Mouse (Mus musculus): Measurements from ENCODE around the gene Tmem52b.
"Not testable (repeated sequence)": the region's sequence is repeated elsewhere in the genome, so short reads cannot be mapped to it uniquely, and the experiment has no call there.

Tmem52b gene

DNA sequence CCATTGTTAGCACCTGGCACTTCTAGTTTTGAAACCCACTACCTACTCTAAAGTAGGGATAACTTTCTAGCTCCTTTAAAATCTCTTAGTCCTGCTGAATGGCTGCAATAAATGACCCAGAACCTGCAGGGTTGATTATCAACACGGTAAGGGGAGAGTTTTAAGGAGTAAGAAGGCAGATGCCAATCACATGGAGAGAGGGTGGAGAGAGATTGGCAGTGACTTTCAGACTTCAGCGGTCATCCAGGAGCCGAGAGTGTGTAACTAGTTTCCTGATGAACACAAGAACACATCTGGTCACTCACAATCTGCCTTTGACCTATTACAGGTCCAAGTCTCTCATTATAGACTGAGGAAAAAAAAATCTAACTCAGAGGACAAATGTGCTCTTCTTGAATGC, at the start of gene Tmem52b:
TSS of gene Tmem52b (plus strand) at position 189 of the 400 bp plus-strand sequence.
- no peak for DNase-seq (ENCODE audit: low spot score)

DNA sequence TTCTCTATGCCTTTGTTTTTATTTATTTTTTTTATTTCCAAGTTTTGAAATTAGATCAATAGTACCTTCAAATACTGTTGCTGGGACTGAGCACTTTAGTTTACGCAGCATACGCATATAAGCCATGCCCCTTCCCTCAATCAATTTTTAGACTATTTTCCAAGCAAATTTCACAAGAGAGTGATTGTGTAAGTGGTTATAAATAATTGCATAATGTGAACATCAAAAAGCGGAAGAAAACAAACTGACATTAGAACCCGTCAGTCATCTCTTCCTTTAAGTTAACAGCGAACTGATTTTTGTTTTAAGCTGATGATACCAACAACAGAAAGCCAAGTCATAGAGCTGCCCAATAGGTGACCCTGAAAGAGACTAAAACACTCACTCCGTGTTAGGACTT, 41.0 kb upstream of the Tmem52b start:
- DNase-seq (ENCODE audit: low spot score), result no peak

DNA sequence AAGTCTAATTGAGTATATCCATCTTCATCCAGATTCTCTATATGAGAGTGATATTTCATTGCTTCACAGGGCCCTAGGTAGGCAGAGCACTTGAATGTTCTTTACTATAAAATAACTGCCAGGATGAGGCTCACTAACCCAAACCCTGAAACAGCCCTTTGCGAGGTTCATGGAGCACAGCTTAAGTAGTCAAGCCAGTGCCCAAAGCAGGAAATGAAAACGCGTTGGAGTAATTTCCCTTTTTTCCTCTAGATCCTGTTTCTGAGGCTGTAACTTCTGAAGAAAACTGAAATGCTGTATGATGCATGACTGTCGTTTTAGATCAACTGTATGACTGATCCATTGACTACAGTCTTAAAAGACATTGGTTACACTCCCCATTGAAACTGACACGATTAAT, 39.7 kb upstream of the Tmem52b start:
- DNase-seq (ENCODE audit: low spot score), result no peak

DNA sequence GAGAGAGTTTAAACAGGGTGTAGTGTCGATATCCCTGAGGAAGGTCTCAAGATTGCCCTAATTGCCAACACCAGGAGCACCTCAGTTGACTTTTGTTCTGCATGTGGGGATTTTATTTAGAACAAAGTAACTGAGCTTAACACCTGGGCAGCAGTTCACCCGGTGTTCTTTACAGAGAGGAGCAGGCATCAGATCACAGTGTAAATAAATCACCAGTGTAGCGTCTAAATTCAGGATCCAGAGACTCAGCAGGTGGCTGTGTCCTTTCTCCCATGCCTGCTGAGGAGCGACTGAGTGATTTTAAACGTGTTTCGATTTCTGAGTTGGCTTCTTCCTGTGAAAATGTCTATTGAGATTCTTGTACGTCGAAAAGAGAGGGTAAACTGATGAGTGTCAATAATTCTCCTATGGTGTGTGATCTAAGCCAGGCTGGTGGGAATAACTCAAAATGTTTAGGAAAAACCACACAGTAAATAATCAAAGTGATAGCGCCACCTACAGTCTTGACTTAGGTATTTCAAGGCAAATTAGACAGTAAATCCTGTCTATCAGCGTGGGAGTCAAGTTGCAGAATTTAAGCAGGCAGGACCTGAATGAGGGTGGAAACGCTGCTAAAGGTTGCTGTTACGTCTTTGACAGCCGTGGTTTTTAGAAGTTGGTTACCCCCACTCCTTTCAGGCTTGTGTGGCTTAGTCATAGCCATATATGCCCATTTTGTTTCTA, 35.8 kb upstream of the Tmem52b start:
- DNase-seq (ENCODE audit: low spot score), result no peak

DNA sequence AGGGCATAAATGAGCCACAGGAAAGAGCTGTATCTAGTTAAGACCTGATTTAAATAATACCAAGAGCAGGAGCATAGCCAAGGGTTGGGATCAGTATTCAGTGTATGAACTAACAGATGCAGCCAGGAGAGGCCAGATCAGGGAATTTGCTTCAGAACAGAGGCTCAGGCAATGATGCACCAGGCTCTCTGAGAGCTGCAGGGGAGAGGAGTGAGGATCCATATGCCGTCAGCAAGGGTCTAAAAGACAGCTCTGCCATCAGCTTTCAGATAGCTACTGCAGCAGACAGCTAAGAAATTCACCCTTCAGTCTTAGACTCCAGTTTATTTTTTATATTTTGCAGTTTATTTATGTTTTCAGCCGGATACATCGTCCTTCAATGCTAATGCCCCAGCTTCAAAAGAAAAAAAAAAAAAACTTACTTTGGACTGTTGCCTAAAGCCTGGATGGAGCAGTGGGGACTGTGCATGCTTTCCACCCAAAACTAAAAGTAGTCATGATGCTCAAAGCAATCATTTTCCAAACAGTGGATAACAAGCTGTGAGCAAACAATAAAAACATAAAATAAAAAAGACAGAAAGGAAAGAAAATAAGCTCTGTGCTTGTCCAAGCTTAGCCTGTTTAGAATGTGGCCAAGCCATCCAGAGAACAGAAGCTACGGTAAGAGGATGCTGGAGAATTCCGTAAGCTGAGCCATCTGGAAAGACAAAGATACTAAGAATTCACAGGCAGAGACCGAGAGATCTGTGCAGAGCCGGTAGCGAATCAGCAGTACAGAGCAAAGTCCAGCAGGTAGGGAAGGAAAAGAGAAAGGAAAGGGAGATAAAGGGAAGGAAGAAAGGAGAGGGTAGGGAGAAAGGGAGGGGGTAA, 32.0 kb upstream of the Tmem52b start:
- DNase-seq (ENCODE audit: low spot score), result no peak

DNA sequence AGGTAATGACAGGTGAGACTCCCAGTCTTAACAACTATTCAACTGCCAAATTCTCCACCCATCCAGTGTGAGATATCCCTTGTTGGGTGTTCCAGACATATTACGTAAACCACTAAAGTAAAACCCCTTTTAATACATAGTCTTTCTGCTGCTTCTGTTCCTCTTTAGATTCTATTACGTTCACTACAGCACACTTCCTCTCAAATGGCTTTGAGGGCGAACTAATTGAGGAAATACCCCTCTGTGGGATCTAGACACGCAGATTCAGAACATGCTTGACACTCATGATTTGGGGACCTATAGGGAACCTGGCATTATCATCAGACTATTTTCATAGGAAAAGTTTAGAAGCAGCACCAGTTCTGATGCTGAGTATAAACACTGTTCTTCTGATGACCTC, 17.4 kb upstream of the Tmem52b start:
- no peak for DNase-seq (ENCODE audit: low spot score)

DNA sequence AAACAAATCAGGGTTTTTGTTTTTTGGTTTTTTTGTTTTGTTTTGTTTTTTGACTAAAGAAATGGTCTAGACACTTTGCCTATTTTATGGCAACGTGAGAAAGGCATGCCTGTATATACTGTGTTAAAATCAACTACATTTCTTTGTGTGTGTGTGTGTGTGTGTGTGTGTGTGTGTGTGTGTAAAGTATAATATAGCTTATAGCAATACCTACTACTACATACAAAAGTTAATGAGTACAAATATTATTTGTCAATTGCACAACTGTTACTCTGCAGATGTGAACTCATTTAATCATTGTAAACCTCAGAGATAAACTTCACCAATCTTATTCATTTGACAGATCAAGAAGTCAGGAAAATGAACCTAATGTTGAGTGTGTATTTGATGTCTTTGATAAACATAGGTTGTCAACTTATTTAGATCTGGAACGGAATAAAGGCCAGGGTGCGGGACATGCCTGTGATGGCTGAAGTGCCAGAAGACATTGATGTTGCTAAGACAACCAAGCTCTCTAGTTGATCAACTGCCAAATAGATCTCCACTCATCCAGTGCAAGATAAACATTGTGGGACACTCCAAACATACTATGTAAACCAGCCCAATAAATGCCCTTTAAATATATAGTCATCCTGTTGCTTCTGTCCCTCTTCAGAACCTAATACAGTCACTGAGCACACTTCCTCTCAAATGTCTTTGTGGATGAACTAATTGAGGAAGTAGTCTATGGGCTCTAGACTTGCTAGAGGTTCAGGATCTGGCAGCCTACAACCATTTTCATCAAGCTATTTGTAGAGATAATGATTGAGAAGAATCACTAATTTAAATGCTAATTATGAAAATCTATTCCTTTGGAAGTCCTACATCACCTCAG, 14.8 kb upstream of the Tmem52b start:
- DNase-seq (ENCODE audit: low spot score), result no peak

DNA sequence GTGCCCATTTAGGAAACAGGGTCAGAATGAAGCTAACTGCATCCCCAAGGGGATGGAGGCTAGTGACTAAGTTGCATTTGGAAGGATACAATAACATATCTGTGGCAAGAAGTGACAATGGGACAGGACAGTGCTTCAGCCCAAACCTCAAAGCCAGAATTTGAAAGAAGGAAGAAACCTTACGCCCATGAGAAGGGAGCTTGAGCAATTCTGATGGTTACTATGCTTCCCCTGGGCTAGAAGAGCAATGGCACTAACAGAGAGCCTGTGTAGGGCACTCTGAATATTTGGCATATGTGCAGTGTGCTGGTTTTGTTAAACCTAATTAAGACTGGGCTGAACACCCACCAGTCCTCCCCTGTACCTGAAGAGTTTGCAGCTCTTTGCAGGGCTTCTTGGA, 12.8 kb upstream of the Tmem52b start:
- not testable (repeated sequence) for DNase-seq (ENCODE audit: low spot score)

DNA sequence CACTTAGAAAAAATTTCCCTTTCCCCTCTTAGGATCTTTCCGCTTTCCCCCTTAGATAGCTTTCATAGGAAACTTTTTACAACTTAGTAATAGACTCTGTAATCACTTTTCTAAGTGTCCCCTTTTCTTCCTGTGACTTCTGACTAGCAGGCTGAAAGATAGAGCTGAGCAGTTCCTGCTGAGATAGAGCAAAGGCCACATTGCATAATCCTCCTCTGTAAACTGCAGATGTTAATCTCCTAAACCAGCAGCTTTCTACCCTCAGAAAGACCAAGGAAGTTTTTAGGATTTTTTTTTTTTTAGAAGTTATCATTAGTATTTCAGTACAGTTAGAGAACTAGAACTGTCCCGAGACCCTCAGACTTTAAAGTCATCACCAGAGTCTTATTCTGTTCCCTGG, 8.9 kb upstream of the Tmem52b start:
- DNase-seq (ENCODE audit: low spot score), result no peak

DNA sequence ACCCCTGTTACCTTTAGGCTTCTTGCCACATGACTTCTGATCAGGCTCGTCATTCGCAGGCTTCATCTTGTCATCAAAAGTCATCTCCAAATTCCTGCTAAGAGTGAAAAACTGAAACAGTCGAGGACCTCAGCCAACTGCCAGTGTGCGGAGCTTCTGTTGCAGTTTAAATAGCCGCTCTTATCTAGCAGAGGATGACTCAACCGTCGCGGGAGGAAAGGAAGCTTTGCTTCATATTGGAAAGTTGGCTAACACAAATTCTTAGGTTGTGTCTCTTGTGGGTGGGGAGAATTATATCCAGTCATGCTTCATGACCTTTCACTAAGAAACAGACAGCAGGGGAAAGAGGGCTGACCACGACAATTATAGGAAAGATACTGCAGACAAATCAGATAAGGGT, 5.3 kb upstream of the Tmem52b start, which contains the start of gene Olr1:
TSS of gene Olr1 (minus strand) at position 142 of the 400 bp plus-strand sequence.
- DNase-seq (ENCODE audit: low spot score), result no peak

DNA sequence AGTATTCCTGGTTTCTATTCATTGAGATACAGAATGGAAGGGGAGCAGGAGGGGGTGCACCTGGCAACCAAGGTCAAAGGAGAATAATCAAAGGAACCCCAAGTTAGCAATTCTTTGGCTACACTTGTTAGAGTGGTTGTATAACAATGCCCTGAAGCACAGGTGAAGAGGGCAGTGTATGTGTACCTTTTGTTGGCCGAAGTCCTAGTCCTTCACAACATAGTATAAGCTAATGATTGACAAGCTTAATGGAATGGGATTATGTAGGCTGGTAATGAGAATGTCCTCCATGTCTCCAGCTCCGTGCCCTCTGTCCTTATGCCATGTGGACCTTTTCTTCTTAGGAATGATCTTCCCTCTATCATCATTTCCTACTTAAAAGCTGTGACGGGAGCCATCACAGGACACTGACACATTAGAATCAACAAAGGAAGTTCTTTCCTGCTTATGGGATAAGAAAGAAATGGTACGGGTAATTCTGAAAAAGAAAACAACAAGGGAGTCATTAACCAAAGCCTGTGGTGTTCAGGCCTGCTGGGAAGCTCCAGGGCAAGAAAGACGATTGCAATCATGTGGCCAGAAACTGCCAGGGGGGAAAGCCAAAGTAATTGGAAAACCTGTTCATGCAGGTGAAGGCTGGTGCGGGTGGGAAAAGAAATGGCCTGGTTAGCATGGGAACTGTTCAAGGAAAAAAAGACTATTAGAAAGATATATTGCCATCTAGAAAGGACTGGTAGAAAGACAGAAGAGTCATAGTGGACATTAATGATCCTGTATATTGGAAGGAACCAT, 2.0 kb upstream of the Tmem52b start:
- no peak for DNase-seq (ENCODE audit: low spot score)

DNA sequence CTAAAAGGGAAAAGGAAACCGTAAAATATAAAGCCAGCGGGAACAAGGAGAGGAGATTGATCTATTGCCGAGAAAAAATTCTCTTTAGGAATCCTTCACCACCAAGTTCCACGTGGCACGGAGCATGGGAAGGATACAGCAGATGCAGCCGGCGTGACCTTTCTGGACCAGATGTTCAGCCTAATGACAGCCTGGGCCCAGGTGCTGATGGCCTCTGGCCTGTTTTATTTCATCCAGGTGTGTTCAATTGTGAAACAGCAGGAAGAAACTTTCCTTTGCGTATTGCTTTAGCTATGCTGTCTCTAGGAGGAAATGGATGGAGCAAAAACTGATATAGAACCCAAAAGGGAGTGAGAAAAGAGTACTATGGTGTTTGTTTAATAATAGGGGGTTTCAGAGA, 513 bp downstream of the Tmem52b start:
- no peak for DNase-seq (ENCODE audit: low spot score)

DNA sequence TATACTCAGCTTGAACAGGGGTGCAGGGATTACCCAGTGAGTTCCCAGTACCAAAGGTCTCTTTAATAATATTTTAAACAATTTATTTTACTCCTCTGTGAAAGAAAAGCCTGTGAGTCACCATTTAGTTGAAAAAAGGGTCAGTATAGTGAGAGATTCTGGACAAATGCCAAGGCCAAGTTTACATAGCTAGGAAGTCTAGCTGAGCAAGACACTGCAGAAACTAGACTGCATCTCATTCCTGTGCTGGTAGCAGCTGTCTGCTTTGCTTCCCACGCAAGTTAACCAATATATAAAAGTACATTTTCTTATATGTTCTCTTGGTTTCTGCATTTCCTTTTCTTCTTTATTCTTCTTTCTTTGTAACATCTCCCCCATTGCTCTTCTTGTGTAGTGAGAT, 1.1 kb downstream of the Tmem52b start:
- no peak for DNase-seq (ENCODE audit: low spot score)

DNA sequence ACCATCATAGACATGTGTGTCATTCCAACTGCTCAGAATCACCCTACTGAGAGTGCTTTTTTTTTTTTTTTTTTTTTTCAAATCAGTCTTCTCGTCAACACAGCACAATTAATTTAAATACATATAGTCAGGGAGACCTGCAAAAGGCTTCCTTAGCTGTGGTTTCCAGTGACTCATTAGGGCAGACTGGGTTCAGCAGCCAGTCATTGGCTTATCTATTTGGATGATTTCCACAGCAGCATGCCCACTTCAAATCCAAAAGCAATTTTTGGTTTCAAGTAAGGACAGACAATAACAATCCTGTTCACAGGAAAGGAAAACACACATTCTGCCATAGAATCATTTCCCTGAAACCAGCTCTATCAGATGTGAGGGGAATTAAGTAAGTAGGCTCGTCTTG, 2.0 kb downstream of the Tmem52b start:
- no peak for DNase-seq (ENCODE audit: low spot score)

DNA sequence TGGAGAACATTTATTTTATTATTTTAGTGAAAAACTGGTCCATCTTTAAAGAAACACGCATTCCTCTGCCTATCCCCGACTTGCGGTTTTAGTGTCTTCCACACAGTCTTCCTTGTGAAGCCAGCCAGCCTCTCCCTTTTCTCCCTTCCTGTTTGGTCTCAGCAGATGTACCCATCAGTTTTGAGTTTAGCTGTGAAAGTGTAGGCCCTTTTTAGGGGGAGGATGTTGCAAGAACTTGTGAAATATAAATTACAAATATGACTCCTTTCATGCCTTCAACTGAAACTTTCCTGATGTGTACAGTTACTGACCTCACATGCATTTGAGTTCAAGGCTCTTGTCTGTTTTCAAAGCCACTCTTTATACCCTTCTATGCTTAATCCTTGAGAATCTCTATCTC, 2.7 kb downstream of the Tmem52b start:
- no peak for DNase-seq (ENCODE audit: low spot score)

DNA sequence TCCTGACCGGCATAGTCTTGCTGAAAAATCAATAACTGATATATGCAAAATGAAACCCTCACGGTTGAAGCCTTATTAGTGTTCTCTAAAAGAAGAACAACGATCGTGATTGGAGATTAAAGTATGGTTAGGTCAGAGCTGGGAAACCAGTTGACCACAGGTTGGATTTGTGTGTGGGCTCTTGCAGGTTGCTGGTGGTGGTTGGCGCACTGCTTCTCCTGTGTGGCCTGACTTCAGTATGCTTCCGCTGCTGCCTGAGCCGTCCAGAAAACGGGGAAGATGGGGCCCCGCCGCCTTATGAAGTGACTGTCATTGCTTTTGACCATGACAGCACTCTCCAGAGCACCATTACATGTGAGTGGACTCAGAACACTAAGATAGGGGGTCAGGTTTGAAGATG, 4.0 kb downstream of the Tmem52b start:
- no peak for DNase-seq (ENCODE audit: low spot score)

DNA sequence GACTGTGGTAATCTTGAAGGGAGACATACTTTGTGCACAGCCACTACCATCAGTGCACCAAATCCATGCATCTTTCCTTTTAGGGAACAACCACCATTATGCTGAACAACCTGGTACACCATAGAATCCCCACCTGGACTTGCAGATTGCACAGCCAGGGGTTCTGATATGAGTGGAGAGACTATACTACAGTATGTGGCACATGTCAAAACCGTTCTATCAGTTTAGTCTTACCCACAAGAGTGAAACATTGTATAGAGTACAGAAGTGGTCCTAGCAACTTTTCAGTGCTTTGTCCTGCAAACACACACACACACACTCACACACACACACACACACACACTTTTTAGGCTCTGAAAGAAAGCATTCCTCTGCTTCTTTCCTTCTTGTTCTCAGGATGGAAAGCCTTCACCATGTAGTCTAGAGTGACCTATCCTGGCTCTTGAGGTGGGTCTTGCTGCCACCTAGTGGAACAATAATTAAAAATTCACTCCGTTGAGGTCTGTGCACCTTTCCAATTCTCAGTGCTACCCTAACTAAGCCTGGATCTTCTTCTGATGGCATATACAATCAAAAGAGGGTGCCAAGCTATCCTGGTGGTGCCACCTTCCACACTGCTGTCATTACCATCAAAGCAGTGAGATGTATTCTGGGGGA, 5.5 kb downstream of the Tmem52b start:
- DNase-seq (ENCODE audit: low spot score), result no peak

DNA sequence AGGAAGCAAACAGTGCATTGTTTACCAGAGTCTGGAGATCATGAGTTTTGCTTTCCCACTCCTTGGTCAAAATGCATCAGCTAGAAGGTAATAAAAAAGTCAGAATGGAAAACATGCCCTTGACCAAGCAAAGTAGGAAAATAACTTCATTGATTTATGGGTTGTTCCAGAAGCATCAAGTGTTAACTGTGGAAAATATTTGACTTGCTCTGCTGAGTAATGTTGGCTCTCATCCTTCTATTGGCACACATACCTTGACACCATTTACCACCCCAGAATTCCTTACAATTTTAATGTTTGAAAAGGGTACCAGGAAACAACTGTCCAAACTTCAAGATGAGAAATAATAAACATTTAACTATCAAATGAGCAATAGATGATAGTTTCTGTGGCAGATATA, 13.7 kb downstream of the Tmem52b start:
- no peak for DNase-seq (ENCODE audit: low spot score)

DNA sequence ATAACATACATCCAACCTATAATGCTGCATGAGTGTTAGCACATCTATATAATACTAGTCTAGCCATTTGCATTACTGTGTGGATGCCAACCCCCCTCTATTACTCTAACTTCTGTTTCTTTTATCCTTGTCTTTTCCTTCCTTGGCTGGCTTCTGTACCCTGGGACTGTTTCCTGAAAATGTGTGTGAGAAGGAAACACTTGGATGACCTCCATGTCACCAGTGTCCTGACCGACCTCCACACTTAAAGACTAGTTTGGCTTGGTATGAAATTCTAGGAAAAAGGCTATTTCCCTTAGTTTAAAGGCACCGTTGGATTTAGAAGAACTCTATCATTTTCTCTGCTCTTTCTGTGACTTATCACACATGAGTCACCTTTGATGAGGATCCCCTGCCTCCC, 15.1 kb downstream of the Tmem52b start:
- no peak for DNase-seq (ENCODE audit: low spot score)

DNA sequence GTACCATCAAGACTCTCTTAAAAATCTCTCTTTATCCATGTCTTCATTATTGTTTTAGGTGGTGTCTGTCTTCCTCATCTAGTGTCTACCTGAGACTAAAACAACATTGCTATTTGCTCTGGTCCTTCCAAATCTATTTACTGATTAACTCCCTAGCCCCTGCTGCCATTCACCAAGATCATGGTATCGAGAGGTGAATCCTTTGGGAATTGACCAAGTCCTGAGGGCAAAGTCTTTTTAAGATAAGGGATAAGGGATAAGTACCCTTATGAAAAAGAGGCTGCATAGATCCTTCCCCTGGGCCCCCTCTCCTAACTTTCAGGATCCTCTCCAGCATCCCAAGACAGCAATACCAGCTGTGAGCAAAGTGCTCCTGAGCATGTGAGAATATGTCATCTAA, 17.2 kb downstream of the Tmem52b start:
- no peak for DNase-seq (ENCODE audit: low spot score)

DNA sequence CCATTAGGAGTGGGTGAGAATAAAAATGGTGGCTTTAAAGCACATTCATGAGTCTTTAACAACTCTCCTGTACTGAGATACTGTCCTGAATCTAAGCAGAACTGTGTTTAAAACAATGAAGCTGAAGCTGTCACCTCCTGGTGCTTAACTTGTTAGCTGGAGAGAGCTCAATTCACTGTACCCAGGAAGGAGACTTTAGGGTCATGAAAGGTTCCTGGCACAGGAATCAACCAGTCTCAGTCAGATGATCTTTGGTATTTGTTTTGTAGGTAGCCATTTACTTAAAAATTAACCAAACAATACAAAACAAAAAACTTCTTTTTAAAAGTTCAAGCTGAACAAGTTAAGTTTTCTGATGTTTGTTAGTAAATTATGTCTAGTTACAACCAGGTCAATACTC, 17.9 kb downstream of the Tmem52b start:
- no peak for DNase-seq (ENCODE audit: low spot score)

Measured in testis, postnatal 10 days (tissue).